Mouse (Mus musculus) layer of hippocampus, adult 2 months (tissue): ENCODE measurements around the gene Mtnr1a. TPM values are rescaled to one million over a fixed set of nuclear protein-coding genes. Genes with fewer than 3 reads are reported as not detected.
"Not testable (repeated sequence)": the region's sequence is repeated elsewhere in the genome, so short reads cannot be mapped to it uniquely, and the experiment has no call there.

Experiments
- DNase-seq, 2 experiments: peaks; one replicate each; pipeline ENCODE4 v3.0.0; 2022; ENCODE audit warnings: low spot score in 2 of 2
- H3K27ac ChIP-seq: fragments of 200-600 bp; 2 replicates; pipeline ENCODE4 v1.8.1; 2022
- H3K4me3 ChIP-seq: fragments of 200-600 bp; 2 replicates; pipeline ENCODE4 v1.8.1; 2022; ENCODE audit warnings: mild to moderate bottlenecking
- CTCF ChIP-seq: fragments of 200-600 bp; conservative IDR thresholded peaks from 2 replicates; pipeline ENCODE4 v1.8.1; 2022; ENCODE audit warnings: antibody characterized with exemption, mild to moderate bottlenecking, moderate library complexity
- total RNA-seq, 2 experiments: library from RNA; stranded (reverse); gene quantifications; 2 replicates each; pipeline ENCODE4 v1.2.3; 2021

Mtnr1a gene
- total RNA-seq, 2 experiments from 2014 or later = not detected

DNA sequence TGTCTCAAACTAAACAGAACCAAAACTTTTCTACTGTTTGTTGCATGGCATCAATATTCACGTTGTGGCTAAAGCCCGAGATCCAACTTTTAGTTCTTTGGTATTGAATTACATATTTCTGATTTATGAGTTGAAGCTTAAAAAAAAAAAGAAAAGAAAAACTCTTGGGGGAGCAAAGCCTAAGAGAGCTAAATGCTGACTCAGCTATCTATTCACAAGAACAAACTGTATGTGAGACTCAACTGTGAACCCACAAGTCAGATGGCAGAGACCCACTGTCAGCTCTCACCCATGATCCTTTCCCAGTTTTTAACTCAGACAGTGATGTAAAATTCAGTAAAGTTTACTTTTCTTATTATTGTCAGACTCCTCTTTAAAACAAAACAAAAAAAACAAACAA lies 8.9 kb upstream of the Mtnr1a start:
- no peak for TF ChIP-seq CTCF
- no peak overlapping the region for H3K4me3 ChIP-seq
- DNase-seq = no peak
- H3K27ac ChIP-seq = no peak overlapping the region

DNA sequence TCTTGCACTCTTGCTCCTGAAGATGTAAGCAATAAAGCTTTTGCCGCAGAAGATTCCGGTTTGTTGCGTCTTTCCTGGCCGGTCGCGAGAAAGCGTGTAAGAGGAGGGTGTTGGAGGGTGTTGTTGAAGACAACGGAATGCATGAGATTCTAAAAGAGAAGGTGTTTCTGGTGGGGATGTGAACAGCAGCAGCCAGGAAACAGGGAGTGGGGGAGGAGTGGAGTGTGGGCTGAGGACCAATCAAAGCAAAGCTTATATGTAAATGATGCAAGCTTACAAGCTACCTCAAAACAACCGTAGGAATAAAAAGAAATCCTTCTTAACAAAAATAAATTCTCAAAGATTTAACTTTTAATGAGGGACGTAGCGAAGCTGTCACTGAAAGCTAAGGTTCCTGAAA lies 6.6 kb upstream of the Mtnr1a start:
- H3K27ac ChIP-seq = no peak overlapping the region
- no peak overlapping the region for H3K4me3 ChIP-seq
- DNase-seq = no peak
- no peak for TF ChIP-seq CTCF

DNA sequence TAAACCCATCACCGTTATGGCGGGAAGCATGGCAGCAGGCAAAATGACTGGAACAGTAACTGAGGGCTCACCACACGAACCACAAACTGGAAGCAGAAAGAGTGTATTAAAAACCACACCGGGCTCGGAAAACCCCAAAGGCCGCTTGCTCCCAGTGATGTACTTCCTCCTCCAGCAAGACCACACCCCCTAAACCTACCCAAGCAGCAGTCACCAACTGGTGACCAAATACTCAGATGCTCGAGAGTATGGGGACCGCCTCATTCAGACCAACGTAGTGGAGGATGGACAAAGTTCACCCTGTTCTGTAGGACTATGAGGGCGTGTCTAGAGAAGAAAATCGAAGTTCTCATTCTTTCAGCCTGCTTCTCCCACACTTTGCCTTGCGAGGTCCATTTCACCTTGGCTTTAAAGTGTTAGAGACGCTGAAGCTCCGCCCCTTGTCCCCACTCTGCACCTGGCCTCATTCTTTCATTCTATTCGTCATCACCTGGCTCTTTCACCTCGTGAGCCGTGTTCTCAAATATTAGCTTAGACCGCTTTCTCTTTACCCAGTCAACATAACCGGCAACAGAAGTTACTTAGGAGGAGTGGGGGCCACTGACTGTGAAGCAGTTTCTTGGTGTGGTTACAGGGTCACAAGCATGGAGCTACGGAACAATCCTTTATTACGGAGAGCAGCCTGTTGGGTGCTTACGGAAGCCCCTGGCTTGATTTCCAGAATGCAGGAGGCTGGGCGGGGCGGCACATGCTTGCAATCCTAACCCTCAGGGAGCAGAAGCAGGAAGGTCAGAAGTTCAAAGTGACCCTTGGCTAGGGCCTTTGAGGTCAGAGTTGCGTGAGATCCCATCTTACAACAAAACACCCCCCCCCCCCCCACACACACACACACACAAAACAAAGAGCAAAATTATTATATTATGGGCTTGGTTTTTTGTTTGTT lies 5.7 kb upstream of the Mtnr1a start:
- Histone ChIP-seq H3K4me3 (no peak overlapping the region), H3K27ac (no peak overlapping the region)
- no peak for TF ChIP-seq CTCF
- no peak for DNase-seq

DNA sequence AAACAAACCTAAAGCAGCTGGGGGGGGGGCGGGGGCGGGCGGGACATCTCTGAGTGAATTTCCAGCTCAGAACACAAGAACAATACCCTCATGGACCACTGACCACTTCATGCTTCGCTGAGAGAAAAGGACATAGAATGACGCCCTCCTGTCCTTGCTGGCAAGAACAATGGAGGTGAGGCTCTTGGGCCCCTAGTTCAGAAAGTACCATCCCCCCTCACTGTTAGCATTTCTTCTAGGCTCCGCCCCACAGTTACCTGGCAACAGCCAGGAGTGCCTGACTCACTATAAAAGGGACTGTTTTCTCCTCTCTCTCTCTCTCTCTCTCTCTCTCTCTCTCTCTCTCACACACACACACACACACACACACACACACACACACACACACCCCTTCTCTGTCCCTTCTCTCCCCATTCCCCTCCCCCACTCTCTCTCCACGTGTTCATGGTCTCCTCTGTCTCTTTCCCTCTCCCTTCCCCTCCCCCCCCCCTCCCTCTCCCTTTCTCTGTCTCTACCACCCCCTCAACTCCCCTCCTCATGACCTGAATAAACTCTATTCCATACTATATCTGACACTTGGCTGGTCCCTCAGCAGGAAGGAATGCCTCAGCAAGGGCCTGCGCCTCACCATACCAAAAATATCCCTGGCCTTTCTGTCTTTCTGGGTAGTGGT lies 4.6 kb upstream of the Mtnr1a start:
- H3K4me3 ChIP-seq = no peak overlapping the region
- no peak overlapping the region for H3K27ac ChIP-seq
- DNase-seq = no peak
- TF ChIP-seq CTCF = no peak

DNA sequence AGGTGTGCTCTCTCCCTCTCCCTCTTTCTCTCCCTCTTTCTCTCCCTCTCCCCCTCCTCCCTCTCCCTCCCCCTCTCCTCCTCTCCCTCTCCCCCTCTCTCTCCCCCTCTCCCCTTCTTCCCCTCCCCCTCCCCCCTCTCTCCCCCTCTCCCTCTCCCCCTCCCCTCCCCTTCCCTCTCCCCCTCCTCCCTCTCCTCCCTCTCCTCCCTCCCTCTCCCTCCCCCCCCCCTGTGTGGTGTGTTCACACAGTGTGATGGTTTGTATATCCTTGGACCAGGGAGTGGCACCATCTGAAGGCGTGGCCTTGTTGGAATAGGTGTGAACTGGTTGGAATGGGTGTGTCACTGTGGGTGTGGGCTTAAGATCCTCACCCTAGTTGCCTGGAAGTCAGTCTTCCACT lies 3.5 kb upstream of the Mtnr1a start:
- not testable (repeated sequence) for H3K27ac ChIP-seq, DNase-seq, H3K4me3 ChIP-seq

DNA sequence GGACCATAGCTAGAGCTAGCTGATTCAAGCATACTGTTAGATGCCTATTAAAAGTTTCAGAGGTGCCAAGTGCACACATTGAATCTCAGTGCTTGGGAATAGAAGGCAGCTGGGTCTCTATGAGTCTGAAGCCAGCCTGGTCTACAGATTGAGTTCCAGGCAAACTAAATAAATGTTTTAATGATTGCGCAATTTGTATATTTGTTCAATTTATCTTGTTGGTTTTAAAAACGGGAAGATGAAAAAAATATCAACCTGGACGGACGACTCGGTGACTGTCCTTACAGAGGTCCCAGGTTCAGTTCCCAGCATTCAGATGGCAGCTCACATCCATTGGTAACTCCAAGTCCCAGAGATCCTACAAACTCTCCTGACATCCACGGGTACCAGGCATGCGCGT lies 2.0 kb downstream of the Mtnr1a start:
- no peak for TF ChIP-seq CTCF
- Histone ChIP-seq H3K4me3 (no peak overlapping the region), H3K27ac (no peak overlapping the region)
- DNase-seq = no peak

DNA sequence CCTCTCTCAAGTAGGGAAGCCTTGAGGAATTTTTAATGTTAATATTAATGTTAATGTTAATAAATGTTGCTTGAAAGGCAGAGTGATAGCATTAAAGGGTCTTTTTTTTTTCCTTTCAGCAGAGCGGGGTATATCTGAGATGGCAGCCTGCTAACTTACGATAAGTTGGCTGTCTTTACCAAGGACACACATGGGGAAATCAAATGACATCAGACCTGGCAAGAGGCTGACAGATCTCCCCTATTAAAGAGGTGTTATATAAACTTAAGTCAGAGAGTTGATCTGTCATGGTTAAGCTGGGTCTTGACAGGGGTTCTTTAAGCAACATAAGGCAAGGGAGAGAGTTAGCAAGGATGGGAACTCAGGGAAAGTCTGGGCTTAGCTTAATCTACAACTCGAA lies 11.9 kb downstream of the Mtnr1a start:
- no peak overlapping the region for H3K27ac ChIP-seq

DNA sequence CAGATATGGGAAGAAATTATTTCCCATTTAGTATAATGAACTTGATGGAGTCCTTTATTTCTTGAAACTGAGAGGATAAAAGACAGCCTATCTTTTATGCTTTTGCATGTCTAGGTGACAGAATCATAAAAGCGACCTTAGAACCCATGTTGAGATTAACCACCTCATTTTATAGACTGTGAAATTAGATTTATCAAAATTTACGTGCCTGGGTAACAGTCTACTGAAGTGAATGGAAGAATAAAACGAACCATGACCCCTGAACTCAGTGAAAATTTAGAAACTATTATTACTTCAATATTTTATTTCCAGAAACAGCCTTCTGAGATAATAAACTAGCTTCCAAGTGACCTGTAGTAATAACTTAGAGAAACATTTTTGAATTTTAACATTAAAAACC lies 24.7 kb downstream of the Mtnr1a start:
- Histone ChIP-seq H3K4me3 (no peak overlapping the region), H3K27ac (no peak overlapping the region)

More for the DNA sequence above, 11.9 kb downstream of the Mtnr1a start:
- TF ChIP-seq CTCF = no peak
- no peak overlapping the region for H3K4me3 ChIP-seq
- no peak for DNase-seq

DNA sequence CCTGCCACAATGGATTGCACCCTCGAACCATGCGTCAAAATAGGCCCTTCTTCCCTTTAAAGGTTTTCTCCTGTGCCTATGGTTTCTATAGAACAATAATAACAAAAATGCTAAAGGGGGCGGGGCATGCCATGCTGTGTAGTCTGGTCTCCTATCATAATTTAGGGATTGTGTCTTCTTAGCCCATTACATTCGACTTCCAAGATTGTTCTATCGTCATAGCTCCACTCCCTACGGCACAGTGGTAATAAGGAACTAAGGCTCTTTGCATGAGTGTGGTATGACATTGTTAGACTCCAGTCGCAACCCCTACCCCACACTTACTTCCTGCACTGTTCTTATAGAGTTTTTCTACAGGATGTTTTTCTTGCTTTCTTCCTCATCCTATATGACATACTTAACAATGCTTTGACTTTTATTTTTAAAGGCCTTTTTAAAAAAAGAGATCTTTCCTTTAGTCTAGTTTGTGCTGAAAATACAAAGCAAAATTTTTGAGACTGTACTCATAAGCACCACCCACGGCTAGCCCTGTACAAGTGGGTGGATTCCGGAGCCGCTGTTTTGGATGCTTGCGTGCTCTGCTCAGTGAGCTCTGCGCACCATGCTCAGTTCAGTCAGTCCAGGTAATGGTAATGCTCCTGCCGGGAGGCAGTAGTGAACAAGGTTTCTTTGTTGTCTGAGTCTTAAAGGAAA lies 40.6 kb downstream of the Mtnr1a start:
- Histone ChIP-seq H3K4me3 (peak overlapping the region; percentile 41), H3K27ac (peak overlapping the region; percentile 77)
- no peak for TF ChIP-seq CTCF
- peak; percentile 43 to 53 for DNase-seq

More for the DNA sequence above, 24.7 kb downstream of the Mtnr1a start:
- DNase-seq = no peak
- TF ChIP-seq CTCF = no peak

DNA sequence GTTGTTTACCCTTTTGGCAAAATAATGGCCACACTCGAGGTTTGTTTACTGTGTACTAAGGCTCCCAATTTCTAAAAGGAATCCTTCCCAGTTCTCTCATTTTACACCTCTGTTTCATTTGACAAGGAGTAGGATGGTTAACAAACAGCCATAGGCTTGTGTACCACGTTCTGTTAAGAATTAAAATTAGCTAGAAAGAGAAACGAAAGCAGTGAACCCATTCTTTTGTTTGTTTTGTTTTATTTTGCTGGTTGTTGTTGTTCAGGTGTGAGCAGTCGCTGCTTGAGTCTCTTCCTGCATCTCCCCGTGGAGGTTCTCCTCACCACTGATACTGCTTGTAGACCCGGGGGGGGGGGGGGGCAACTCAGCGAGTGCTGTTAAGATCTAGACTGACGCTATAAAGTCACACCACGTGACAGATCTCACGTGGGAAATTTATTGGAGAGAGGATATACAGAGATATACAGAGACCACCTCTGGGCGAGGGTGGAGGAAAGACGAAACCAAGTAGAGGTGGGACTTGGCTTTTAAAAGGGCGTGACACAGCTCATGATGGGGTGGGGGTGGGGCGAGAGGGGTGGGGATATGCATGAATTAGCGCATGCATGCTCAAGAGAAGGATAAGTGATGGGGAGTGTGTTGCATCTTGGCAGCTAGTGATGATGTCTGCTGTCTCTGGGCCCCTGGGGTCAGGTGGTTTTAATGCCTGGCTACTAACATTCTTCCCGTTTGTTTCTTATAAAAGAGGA lies 41.3 kb downstream of the Mtnr1a start:
- Histone ChIP-seq H3K4me3 (peak overlapping the region; percentile 41), H3K27ac (peak overlapping the region; percentile 77)
- DNase-seq = no peak
- no peak for TF ChIP-seq CTCF

DNA sequence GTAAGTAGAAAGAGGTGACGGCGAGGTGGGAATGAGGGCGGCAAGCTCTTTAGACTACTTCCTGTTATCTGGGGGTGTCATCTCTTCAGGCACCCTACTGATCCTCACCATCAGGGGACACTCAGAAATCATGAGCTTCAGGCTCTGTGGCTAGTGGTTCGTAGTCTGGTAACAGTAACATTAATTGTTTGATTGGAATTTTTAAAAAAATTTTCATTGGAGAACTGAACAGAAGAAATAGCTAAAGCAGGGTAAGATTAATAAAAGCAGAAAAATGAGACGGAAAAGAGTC lies 41.8 kb downstream of the Mtnr1a start:
- TF ChIP-seq CTCF = no peak
- Histone ChIP-seq H3K4me3 (no peak overlapping the region; the same call in 1 of the 2 replicates), H3K27ac (no peak overlapping the region)
- DNase-seq = no peak

DNA sequence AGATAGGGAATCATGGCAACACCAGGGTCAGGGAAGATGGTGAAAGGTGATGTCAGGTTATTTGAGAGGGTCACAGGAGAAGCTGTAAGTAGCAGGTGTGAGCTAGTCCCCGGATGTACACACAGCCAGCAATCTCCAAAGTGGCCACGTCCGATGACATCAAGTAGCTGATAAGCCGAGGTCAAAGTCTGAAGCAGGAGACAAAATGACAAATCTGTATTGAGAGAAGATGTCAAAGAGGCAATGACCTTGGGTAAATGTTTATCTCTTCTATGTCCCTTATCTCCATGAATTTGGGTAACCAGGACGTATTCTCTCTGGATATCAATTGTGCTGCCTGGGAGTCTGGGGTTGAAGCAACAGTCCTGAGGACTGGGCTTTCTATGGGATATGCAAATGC lies 42.9 kb downstream of the Mtnr1a start:
- no peak for DNase-seq
- Histone ChIP-seq H3K27ac (no peak overlapping the region), H3K4me3 (no peak overlapping the region)
- no peak for TF ChIP-seq CTCF

DNA sequence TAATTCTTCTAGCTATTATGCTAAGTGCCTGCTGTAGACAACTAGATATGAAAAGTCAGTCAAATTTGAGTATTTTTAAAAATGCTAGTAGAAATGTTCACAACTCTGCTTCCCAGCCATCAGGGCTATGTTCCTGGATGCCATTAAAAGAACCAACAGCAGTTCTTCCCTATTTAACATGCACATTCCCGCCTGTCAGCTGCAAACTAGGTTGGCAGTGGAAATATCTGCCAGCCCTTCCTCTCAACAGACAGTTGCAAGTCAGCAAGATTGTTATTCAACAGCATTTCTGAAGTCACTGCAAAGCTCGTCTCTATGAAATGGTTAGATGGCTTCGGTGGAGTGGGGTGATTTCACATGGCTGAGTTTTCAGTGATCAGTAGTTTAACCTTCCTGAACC lies 48.7 kb downstream of the Mtnr1a start:
- Histone ChIP-seq H3K4me3 (no peak overlapping the region), H3K27ac (no peak overlapping the region)
- TF ChIP-seq CTCF = no peak
- peak in 1 of 2 experiments; percentile 34 for DNase-seq
